In genomic region chr4:76449466-76450350, GRCm38 (mm10) we compare ENCODE assay signal across 8 mouse cellular contexts.
DNase-seq lines count a peak whose midpoint lies in the region; ATAC-seq and TF ChIP-seq lines count a peak whose summit lies in the region.

No protein-coding gene starts in this region.

- no peak for TF ChIP-seq CTCF in left cerebral cortex, adult 2 months (IDR thresholded peaks at IDR 0.05)

- no peaks in the 10 kb centered on the region for H3K27me3 ChIP-seq in hindbrain, embryonic 16.5 days (replicated peaks; ENCODE audit: control insufficient read depth, insufficient read depth, low read length)

- peak; percentile 72 for DNase-seq in adrenal gland, adult 8-10 months
- DNase-seq in gastrocnemius, postnatal 14 days, result peak; percentile 77
- DNase-seq in left cerebral cortex, adult 2 months (ENCODE audit: extremely low spot score in 1 of 2, low spot score in 2 of 2), result peak; percentile 76 to 79
- DNase-seq in lung, postnatal 14 days, result peak; percentile 62
- peak; percentile 71 for DNase-seq in right cerebral cortex, adult 2 months (ENCODE audit: low spot score in 2 of 2)

- peak overlapping the region; percentile 97 for H3K27ac ChIP-seq in hindbrain, embryonic 16.5 days (ENCODE audit: low read depth, low read length)
- peak overlapping the region; percentile 91 for H3K27ac ChIP-seq in left cerebral cortex, adult 2 months

- intact Hi-C loops in gastrocnemius, postnatal 14 days (cut with DNase I; ENCODE audit: low total_unique reads), result no loop called here
- intact Hi-C loops in left cerebral cortex, adult 2 months (cut with DNase I), result loop anchor here (5.0 to 10.0 kb wide), 3 partner anchors 122 to 485 kb away; no protein-coding TSS in a partner anchor

- H3K4me3 ChIP-seq in hindbrain, embryonic 16.5 days (ENCODE audit: low read length), result peak overlapping the region; percentile 98
- peak overlapping the region; percentile 70 for H3K4me3 ChIP-seq in left cerebral cortex, adult 2 months

- H3K4me1 ChIP-seq in hindbrain, embryonic 16.5 days (ENCODE audit: control insufficient read depth, insufficient read depth, low read depth, low read length), result no peaks in the 10 kb centered on the region; the same call in 1 of the 2 replicates

- no peaks in the 10 kb centered on the region for H3K36me3 ChIP-seq in hindbrain, embryonic 16.5 days (ENCODE audit: control insufficient read depth, insufficient read depth, low read length)

- H3K9ac ChIP-seq in hindbrain, embryonic 16.5 days (ENCODE audit: low read depth, low read length), result peak overlapping the region; percentile 95

- H3K9me3 ChIP-seq in hindbrain, embryonic 16.5 days (ENCODE audit: control insufficient read depth, low read length), result no peaks in the 10 kb centered on the region

- peak overlapping the region; percentile 82 for H3K4me2 ChIP-seq in hindbrain, embryonic 16.5 days (ENCODE audit: low read length)

- under 1% methylated on average over 74 of the region's 99 CpGs for WGBS in hindbrain, embryonic 16.5 days

- peak; percentile 55; the same call in 1 of the 2 replicates for ATAC-seq in common myeloid progenitor, adult 5-6 weeks (replicated peaks; ENCODE audit: low read depth, poor library complexity, severe bottlenecking)
- peak; percentile 87 for ATAC-seq in hindbrain, embryonic 16.5 days
- no peak for ATAC-seq in monocyte, adult 5-6 weeks (replicated peaks; ENCODE audit: insufficient number of reproducible peaks, low FRiP score, low TSS enrichment, poor library complexity, severe bottlenecking)
